ENCODE assay signal across 20 mouse cellular contexts in the genomic region with DNA sequence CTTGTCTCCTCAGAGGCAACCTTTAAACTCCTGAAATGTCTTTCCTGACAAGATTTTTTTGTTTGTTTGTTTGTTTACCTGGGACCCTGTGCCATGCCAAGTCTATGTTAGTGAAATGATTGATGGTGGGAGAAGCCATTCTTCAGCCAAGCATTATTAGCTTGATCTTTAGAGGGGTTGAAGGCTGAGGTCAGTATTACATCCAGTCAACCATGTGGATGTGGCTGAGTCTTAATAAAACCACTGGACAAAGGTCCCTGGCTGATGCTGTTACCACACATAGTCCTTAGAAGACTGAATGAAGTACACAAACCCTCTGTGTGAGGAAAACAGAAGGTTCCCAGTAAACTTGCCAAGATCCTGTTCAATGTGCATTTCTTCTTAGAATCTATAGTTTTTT.
"Had no signal": no experiment of that assay in that cellular context is flagged by ENCODE, and none has a peak within 500 bp of the region (broad histone marks: within the 10 kb centered on the region; RNA-seq: fewer than 3 reads in every experiment).

No protein-coding gene starts in this region.

- H3K27ac ChIP-seq: gastrocnemius, adult 2 months; heart, embryonic 10.5 days; hindbrain, embryonic 10.5 days; hindbrain, embryonic 12.5 days; hindbrain, embryonic 14.5 days; hindbrain, postnatal 0 days; kidney, postnatal 0 days; limb, embryonic 13.5 days; limb, embryonic 15.5 days; liver, embryonic 12.5 days; liver, embryonic 14.5 days had no signal

- H3K36me3 ChIP-seq: heart, embryonic 10.5 days; heart, embryonic 12.5 days; hindbrain, embryonic 10.5 days; hindbrain, embryonic 12.5 days; limb, embryonic 13.5 days; limb, embryonic 15.5 days; liver, embryonic 12.5 days had no signal

- H3K4me3 ChIP-seq: gastrocnemius, adult 2 months; heart, embryonic 10.5 days; heart, embryonic 12.5 days; hindbrain, embryonic 10.5 days; hindbrain, embryonic 12.5 days; limb, embryonic 13.5 days; limb, embryonic 15.5 days; liver, embryonic 12.5 days had no signal

- H3K27me3 ChIP-seq: heart, embryonic 12.5 days; hindbrain, embryonic 12.5 days; limb, embryonic 13.5 days; limb, embryonic 15.5 days; liver, embryonic 12.5 days had no signal

- DNase-seq: gastrocnemius, adult 2 months; gastrocnemius, postnatal 10 days; gastrocnemius, postnatal 25 days; heart, adult 18-20 months; heart, postnatal 10 days; heart, postnatal 4 days; layer of hippocampus, adult 9-11 months; layer of hippocampus, postnatal 36 days; left cerebral cortex, postnatal 4 days had no signal

- H3K4me1 ChIP-seq: heart, embryonic 10.5 days; heart, embryonic 12.5 days; hindbrain, embryonic 10.5 days; hindbrain, embryonic 12.5 days; limb, embryonic 13.5 days; limb, embryonic 15.5 days; liver, embryonic 12.5 days had no signal
